ENCODE assay signal across 21 mouse cellular contexts in genomic region chr1:163307706-163308105, GRCm38 (mm10). TPM values are rescaled to one million over a fixed set of nuclear protein-coding genes. Genes with fewer than 3 reads are reported as not detected.
DNase-seq lines count a peak whose midpoint lies in the region; ATAC-seq and TF ChIP-seq lines count a peak whose summit lies in the region.
"Had no signal": no experiment of that assay in that cellular context is flagged by ENCODE, and none has a peak within 500 bp of the region (broad histone marks: within the 10 kb centered on the region; RNA-seq: fewer than 3 reads in every experiment).

No protein-coding gene starts in this region.

- no peaks in the 10 kb centered on the region for H3K9me3 ChIP-seq in embryonic facial prominence, embryonic 10.5 days
- H3K9me3 ChIP-seq in limb, embryonic 11.5 days (ENCODE audit: control insufficient read depth, low read length): no peaks in the 10 kb centered on the region
- H3K9me3 ChIP-seq: heart, embryonic 15.5 days; hindbrain, embryonic 15.5 days; midbrain, embryonic 15.5 days had no signal

- H3K9ac ChIP-seq in limb, embryonic 11.5 days (ENCODE audit: low read length): peak overlapping the region; percentile 100
- H3K9ac ChIP-seq: heart, embryonic 15.5 days; hindbrain, embryonic 15.5 days; midbrain, embryonic 15.5 days had no signal

- no peak for TF ChIP-seq CTCF in gastrocnemius, adult 2 months (IDR thresholded peaks at IDR 0.05)

- peak overlapping the region; percentile 80 for H3K4me3 ChIP-seq in gastrocnemius, adult 2 months
- H3K4me3 ChIP-seq in embryonic facial prominence, embryonic 10.5 days: peak overlapping the region; percentile 72
- peak overlapping the region; percentile 99 for H3K4me3 ChIP-seq in limb, embryonic 11.5 days (ENCODE audit: low read depth, low read length)
- H3K4me3 ChIP-seq: left cerebral cortex, adult 2 months had no signal

- peak overlapping the region; percentile 32; the same call in 1 of the 2 replicates for H3K27ac ChIP-seq in gastrocnemius, adult 2 months
- H3K27ac ChIP-seq in embryonic facial prominence, embryonic 10.5 days (replicated peaks): peak overlapping the region; percentile 99
- H3K27ac ChIP-seq in limb, embryonic 11.5 days (replicated peaks; ENCODE audit: low read depth, low read length): peak overlapping the region; percentile 100
- H3K27ac ChIP-seq: heart, embryonic 15.5 days; hindbrain, embryonic 15.5 days; left cerebral cortex, adult 2 months; macrophage; midbrain, embryonic 15.5 days had no signal

- H3K36me3 ChIP-seq in embryonic facial prominence, embryonic 10.5 days (replicated peaks): peaks cover 42% of the 10 kb centered on the region
- H3K36me3 ChIP-seq in limb, embryonic 11.5 days (ENCODE audit: control insufficient read depth, insufficient read depth, low read length): no peaks in the 10 kb centered on the region; the same call in 1 of the 2 replicates
- H3K36me3 ChIP-seq: heart, embryonic 15.5 days; hindbrain, embryonic 15.5 days; midbrain, embryonic 15.5 days had no signal

- no peak for ATAC-seq in limb, embryonic 11.5 days (ENCODE audit: insufficient number of reproducible peaks, low FRiP score, low TSS enrichment, low read depth)
- ATAC-seq: forebrain, embryonic 14.5 days; midbrain, embryonic 15.5 days had no signal

- no peak for DNase-seq in gastrocnemius, adult 2 months
- no peak for DNase-seq in gastrocnemius, postnatal 25 days
- DNase-seq in NIH3T3 (ENCODE audit: low read depth): peak; percentile 70
- peak; percentile 42 for DNase-seq in embryonic facial prominence, embryonic 10.5 days (ENCODE audit: low spot score)
- DNase-seq in limb, embryonic 11.5 days (ENCODE audit: low spot score): no peak
- DNase-seq in urinary bladder, postnatal 4 days (ENCODE audit: low spot score in 2 of 2): no peak
- DNase-seq in adrenal gland, postnatal 36 days: no peak
- no peak for DNase-seq in spleen, postnatal 36 days (ENCODE audit: low spot score in 2 of 2)
- DNase-seq: adrenal gland, postnatal 10 days; cerebellum, adult 2 months; heart, adult 18-20 months; kidney, adult 18-20 months; kidney, postnatal 14 days; lung, adult 2 months; thymus, adult 2 months had no signal

- peak overlapping the region; percentile 80 for H3K4me2 ChIP-seq in limb, embryonic 11.5 days (ENCODE audit: low read depth, severe bottlenecking)

- WGBS in embryonic facial prominence, embryonic 10.5 days: 10% methylated on average over 11 of the region's 11 CpGs
- WGBS in limb, embryonic 11.5 days: 7% methylated on average over 11 of the region's 11 CpGs

- H3K27me3 ChIP-seq in embryonic facial prominence, embryonic 10.5 days (replicated peaks; ENCODE audit: low read depth, poor library complexity, severe bottlenecking): peaks cover 61% of the 10 kb centered on the region
- no peaks in the 10 kb centered on the region for H3K27me3 ChIP-seq in limb, embryonic 11.5 days (ENCODE audit: control insufficient read depth, insufficient read depth, low read length)

- intact Hi-C loops in gastrocnemius, adult 2 months (cut with DNase I): loop anchor here (5.0 to 10.0 kb wide), 2 partner anchors 155 to 597 kb away; no protein-coding TSS in a partner anchor

- H3K4me1 ChIP-seq in embryonic facial prominence, embryonic 10.5 days: peaks cover 54% of the 10 kb centered on the region
- peaks cover 13% of the 10 kb centered on the region for H3K4me1 ChIP-seq in limb, embryonic 11.5 days (ENCODE audit: control insufficient read depth, insufficient read depth, low read length)

RNA-seq across cellular contexts. Expression of gene Prrx1, which starts 5.8 kb away (rescaled TPM):
- 10 to 100 TPM; 29.5 to 65.7 TPM for total RNA-seq in gastrocnemius, adult 2 months (2021)
- total RNA-seq in gastrocnemius, postnatal 25 days (2021): 10 to 100 TPM; 35.5 to 43.2 TPM
- 128 TPM in 2 replicates for polyA plus RNA-seq in embryonic facial prominence, embryonic 10.5 days (2016; fragmentation: Nextera tagmentation; extraction: Ambion mirVana)
- 193 and 199 TPM in 2 replicates for polyA plus RNA-seq in limb, embryonic 11.5 days (2014; fragmentation: Nextera tagmentation; extraction: Ambion mirVana)
- 1 to 10 TPM; 9.5 to 9.8 TPM for total RNA-seq in adrenal gland, postnatal 36 days (2021)

Comparison
In these comparisons a context has a peak if more than half of its experiments do, and no peak if none do; other contexts are left out.
1. DNase-seq: peak in NIH3T3 (single experiment) and embryonic facial prominence, embryonic 10.5 days (single experiment); none in gastrocnemius, adult 2 months (single experiment), gastrocnemius, postnatal 25 days (single experiment), limb, embryonic 11.5 days (single experiment), urinary bladder, postnatal 4 days (0 of 2), adrenal gland, postnatal 36 days (0 of 2) and spleen, postnatal 36 days (0 of 2).
2. H3K27ac ChIP-seq: peak in every context shown above with its lines; median percentile 100 in limb, embryonic 11.5 days; 99 in embryonic facial prominence, embryonic 10.5 days; 32 in gastrocnemius, adult 2 months.
3. Peak in every context shown above with its lines, with median percentiles within 50 percentile points of each other: H3K4me3 ChIP-seq.